Mouse (Mus musculus) gastrocnemius, postnatal 36 days (tissue): ENCODE data around the gene Tfap4. TPM values are rescaled to one million over a fixed set of nuclear protein-coding genes. Genes with fewer than 3 reads are reported as not detected.

ENCODE experiments used
- DNase-seq, 2 experiments: peaks; one replicate each; pipeline ENCODE4 v3.0.0; 2022
- intact Hi-C: fragments of 180-260 bp; cut with DNase I; formaldehyde crosslinking; loops from one replicate; pipeline ENCODE4 v1.15.1; 2025
- total RNA-seq, 2 experiments: library from RNA; stranded (reverse); gene quantifications; 2 replicates each; pipeline ENCODE4 v1.2.3; 2021

Gene Tfap4
- total RNA-seq, 2 experiments from 2014 or later: 2.6 to 4.1 TPM

- no peak for DNase-seq
- intact Hi-C loops: no loop called here
These were observed 36.2 kb downstream of the Tfap4 start for GRCm38 (mm10) chr16:4523313-4524004.

GRCm38 (mm10) chr16:4522879-4523278, 36.8 kb downstream of the Tfap4 start:
- intact Hi-C loops: no loop called here
- peak; percentile 33 to 42 for DNase-seq

GRCm38 (mm10) chr16:4521735-4522530, 37.7 kb downstream of the Tfap4 start:
- intact Hi-C loops: no loop called here
- DNase-seq: peak in 1 of 2 experiments; percentile 23

- intact Hi-C loops: no loop called here
- DNase-seq: no peak
These were observed 38.5 kb downstream of the Tfap4 start for GRCm38 (mm10) chr16:4521074-4521667.

- DNase-seq: no peak
- intact Hi-C loops: no loop called here
These were observed 39.0 kb downstream of the Tfap4 start for GRCm38 (mm10) chr16:4520673-4521072.

GRCm38 (mm10) chr16:4519825-4520224, 39.8 kb downstream of the Tfap4 start:
- intact Hi-C loops: no loop called here

GRCm38 (mm10) chr16:4519157-4519556, 40.5 kb downstream of the Tfap4 start:
- intact Hi-C loops: no loop called here

More at GRCm38 (mm10) chr16:4519825-4520224, 39.8 kb downstream of the Tfap4 start:
- DNase-seq: no peak

GRCm38 (mm10) chr16:4517906-4518305, 41.7 kb downstream of the Tfap4 start:
- intact Hi-C loops: no loop called here
- DNase-seq: no peak

More at GRCm38 (mm10) chr16:4519157-4519556, 40.5 kb downstream of the Tfap4 start:
- no peak for DNase-seq

GRCm38 (mm10) chr16:4514383-4514782, 45.3 kb downstream of the Tfap4 start:
- no peak for DNase-seq
- intact Hi-C loops: no loop called here

GRCm38 (mm10) chr16:4512661-4513438, 46.8 kb downstream of the Tfap4 start:
- intact Hi-C loops: no loop called here
- peak; percentile 68 to 82 for DNase-seq

- DNase-seq: no peak
- intact Hi-C loops: no loop called here
These were observed 48.3 kb downstream of the Tfap4 start for GRCm38 (mm10) chr16:4511371-4511770.

GRCm38 (mm10) chr16:4506181-4506580, 53.5 kb downstream of the Tfap4 start:
- intact Hi-C loops: no loop called here
- no peak for DNase-seq

GRCm38 (mm10) chr16:4503495-4503894, 56.2 kb downstream of the Tfap4 start:
- DNase-seq: no peak

GRCm38 (mm10) chr16:4502568-4502967, 57.1 kb downstream of the Tfap4 start:
- intact Hi-C loops: no loop called here
- DNase-seq: no peak

More at GRCm38 (mm10) chr16:4503495-4503894, 56.2 kb downstream of the Tfap4 start:
- intact Hi-C loops: no loop called here

- DNase-seq: no peak
- intact Hi-C loops: no loop called here
These were observed 58.0 kb downstream of the Tfap4 start for GRCm38 (mm10) chr16:4501703-4502102.

GRCm38 (mm10) chr16:4500598-4501385, 58.9 kb downstream of the Tfap4 start:
- DNase-seq: peak; percentile 48 to 62
- intact Hi-C loops: no loop called here

GRCm38 (mm10) chr16:4497762-4498607, 61.7 kb downstream of the Tfap4 start:
- intact Hi-C loops: no loop called here
- no peak for DNase-seq

GRCm38 (mm10) chr16:4496470-4496869, 63.2 kb downstream of the Tfap4 start:
- no peak for DNase-seq
- intact Hi-C loops: no loop called here

- DNase-seq: no peak
- intact Hi-C loops: no loop called here
These were observed 63.8 kb downstream of the Tfap4 start for GRCm38 (mm10) chr16:4495861-4496260.
